Mouse (Mus musculus): Measurements from ENCODE around the gene Rala.
"Not testable (repeated sequence)": the region's sequence is repeated elsewhere in the genome, so short reads cannot be mapped to it uniquely, and the experiment has no call there.

The Rala gene

DNA sequence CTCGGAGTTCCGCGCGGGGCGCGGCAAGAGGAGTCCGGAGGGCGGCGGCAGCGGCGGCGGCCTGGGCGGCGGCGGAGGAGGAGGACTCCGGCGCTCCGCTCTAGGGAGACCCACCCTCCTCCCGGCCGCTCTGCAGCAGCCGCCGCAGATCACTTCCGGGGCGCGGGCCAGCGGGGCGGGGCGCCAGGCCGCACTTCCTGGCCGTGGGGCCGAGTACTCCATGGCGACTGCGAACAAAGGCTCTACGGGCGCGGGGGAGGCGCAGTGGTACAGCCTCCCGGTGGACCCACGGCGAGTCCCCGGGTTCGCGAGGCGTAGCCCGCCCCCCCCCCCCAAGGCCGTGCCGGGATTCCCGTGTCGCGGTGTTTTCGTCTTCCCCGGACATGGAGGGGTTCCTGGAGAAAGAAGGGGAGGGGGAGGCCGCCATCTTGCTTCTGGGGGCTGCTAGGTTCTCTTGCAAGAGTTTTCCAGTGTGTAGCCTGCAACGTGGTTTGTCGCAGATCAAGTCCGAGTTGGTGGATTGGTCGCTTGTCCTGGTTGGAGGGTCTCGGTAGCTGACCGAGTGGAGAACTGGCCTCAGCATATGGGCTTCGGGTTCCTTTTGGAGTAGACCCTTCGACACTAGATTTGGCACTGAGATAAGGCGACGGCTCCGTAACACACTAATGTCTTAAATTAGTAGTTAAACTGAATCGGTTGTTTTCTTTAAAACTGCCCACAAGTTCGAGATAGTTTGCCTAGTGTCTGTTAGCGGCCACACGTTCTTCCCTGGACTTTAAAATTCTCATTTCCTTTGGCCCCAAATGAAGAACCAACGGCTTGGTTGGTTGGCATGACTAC, at the start of gene Rala:
Gene Rala, minus strand, starts transcription at position 162 of the 840 bp plus-strand sequence.
- DNase-seq = peak; percentile 94

- DNase-seq = no peak
Observed at GRCm38 (mm10) chr13:17993515-17993847, 49.4 kb upstream of the Rala start.

DNA sequence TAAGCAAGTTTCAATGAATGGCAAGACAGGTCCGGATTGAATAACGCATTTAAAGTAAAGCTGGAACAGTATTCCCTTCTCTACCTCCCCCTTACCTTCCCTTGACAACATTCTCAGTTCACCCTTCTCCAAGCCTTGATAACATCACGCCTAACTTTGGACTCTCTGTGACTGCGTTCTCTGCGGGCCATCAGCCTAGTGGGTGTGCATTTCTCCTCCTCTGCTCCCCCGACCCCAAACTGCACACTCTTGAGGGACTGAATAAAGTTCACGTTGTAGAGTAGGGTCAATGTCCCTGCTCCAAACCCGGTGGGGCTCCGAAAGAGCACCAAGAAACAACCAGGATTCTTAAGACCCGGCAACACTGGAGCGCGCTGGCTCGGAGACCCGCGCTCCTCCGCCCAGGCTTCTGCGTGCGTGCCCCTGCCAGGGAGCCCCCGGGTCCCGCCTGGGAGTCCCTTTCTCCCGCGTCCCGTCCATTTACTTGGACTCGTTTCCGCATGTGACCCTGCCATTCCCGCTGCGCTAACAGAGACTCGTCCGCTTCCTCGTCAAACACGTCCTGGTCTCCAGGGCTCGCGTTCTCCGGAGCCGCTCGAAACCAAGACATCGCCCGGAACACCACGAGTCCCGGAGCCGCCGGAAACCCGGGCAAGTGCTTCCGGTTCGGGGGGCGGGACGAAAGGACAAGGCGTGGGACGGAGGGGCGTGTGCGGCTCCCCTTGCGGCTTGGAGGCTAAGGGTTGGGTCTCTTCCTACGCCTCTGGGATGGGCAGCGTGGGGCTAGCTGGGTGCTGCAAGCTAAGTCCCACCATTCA, 48.9 kb upstream of the Rala start, which contains the start of gene Yae1d1:
Gene Yae1d1, minus strand, starts transcription at position 653 of the 818 bp plus-strand sequence.
- peak; percentile 86 for DNase-seq

DNA sequence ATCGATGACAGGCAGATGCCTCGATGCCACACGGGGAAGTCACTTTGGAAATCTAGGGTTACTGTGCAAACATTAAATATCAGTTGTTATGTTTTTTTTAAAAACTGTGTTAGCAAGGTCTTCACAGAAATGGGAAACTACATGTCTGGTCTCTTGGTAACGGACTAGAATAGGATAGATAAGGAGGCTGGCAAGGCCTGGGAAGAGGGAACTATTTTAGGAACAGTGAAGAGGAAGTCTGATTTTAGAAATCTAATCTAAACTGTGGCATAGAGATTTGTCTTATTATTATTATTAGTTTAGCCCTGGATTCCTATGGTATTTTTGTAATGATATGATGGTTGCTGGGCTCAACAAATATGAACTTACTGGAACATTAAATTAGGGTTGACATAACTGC, 48.0 kb upstream of the Rala start:
- DNase-seq = no peak

DNA sequence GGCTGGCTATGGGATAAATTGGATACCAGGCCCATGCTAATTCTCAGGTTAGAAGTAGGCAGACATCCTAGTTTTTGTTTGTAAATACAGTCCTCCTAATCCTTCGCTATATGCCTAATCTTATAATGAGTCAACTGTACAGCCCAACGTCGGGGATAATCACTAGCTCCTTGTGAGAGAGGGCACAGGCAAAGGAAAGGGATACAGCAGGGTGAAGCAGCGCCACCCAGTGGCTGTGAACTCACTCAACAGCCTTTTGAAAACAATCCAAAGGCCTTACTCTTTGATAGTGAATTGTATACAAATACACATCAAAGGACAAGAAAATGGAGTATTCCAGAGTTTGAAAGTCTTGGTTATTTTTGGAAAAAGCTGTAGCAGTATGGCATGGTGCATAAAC, 39.2 kb upstream of the Rala start:
- peak; percentile 15 for DNase-seq

DNA sequence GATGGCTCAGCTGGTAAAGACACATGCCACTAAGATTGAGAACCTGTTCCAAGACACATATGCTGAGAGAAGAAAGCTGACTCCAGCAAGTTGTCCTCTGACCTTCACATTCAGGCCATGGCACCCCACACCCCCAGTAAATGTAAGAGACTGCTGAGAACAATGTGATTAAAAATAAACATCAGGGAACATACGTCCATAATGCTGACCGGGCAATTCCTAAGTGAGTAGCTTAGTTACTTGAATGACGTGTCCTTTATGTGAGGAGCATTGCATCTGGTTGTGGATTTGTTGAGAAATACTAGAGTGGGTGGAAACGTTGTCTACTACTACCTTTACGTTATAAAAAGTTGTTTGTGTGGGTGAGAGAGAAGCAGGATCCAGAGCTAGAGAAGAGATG, 38.6 kb upstream of the Rala start:
- no peak for DNase-seq

DNA sequence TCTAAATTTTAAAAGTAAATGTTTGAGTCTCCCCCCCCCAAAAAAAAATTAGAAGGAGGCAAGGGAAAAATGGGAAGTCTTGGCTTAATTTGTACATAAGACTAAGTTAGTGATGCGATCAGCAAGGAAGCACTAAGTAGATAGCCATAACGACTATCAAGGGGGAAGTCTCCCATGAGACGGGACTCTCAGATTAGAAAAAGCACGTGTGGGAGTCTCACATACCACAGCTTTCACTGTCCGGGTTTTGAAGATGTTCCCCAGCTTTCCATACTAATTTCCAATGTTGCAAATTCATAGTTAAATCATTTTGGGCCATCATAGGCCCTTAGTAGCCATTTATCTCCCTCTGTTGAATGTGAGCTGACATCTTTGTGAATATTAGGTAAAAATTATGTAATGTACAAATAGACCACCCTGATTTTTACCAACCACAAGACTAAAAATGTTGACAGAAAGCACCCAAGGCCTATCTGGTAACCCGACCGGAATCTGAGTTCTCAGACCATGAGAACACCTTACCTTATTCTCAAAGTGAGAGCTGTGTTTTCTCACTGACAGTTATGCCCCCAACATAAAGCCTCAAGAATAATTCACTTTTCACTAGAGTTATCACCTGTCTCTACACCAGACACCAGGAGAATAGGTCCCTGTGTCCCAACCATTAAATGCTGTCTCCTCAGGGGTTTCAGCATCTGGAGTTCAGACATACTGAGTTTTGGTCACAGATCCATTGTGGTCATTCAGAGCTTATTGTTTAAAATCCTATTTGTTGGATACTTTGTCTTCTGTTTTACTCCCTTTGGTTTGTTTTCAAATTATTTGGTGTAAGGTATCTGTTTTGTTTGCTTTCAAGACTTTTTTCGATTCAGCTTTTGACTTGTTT, 33.1 kb upstream of the Rala start:
- no peak for DNase-seq

- DNase-seq = no peak
Observed at GRCm38 (mm10) chr13:17975891-17976290, 31.9 kb upstream of the Rala start.

- no peak for DNase-seq
Observed at GRCm38 (mm10) chr13:17975457-17975856, 31.4 kb upstream of the Rala start.

GRCm38 (mm10) chr13:17974734-17975133, 30.7 kb upstream of the Rala start:
- no peak for DNase-seq

GRCm38 (mm10) chr13:17960613-17961012, 16.6 kb upstream of the Rala start:
- no peak for DNase-seq

GRCm38 (mm10) chr13:17954282-17954681, 10.2 kb upstream of the Rala start:
- no peak for DNase-seq

- not testable (repeated sequence) for DNase-seq
Observed at GRCm38 (mm10) chr13:17950581-17950980, 6.5 kb upstream of the Rala start.

- no peak for DNase-seq
Observed at GRCm38 (mm10) chr13:17949555-17949954, 5.5 kb upstream of the Rala start.

DNA sequence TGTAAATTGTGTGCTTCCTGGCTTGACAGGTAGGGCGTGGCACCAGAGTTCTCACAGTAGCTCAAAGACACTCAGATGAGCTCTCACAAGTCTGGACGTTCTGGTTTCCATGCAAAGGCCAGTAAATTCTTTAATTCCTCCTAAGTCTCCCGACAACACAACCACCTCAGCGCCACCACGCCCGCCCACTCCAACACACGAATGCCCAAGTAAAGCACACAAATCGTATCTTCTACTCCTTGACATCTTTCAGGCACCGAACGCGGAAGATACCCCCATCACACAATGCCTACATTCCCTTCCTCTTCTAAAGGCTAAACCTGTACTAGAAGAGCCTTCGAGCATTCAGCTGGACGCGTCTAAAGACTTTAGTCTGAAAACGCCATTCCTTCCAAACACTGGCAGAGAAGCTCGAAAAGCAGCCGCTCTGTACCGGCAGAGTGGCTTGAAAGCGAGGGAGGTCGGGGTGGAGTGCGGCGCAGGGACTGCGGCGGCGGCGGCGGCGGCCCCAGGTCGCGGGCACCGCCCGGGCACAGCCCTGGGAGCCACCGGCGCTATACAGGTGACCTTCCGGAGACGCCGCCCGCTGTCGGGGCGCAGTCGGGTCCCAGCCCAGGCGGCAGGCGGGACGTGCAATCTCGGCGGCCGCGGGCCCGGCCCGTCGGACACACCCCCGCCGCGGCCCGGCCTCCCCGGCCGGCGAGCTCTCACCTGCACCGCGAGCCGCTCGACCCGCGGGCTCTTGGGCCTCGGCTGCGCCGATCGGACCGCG, 547 bp downstream of the Rala start:
- DNase-seq = peak; percentile 21

GRCm38 (mm10) chr13:17942338-17942737, 1.7 kb downstream of the Rala start:
- DNase-seq = no peak

DNA sequence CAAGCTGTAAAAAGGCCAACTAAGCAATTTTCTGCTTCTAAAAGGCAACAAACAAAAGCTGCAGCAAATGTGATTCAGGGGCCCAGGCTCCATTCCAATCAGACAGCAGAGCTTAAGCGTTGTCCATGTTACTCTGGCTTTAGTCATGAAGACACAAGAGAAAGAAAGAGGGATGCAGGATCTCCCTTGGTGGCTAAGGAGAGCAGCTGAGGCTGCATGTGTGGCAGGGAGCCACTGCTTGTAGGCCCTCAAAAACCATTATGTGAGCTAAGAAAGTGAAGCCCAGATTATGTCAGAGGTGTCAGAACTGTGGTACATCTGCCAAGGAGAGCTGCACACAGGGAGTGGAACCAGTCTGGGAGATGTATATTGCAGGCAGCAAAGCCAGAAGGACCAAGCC, 36.7 kb downstream of the Rala start:
- DNase-seq = no peak

DNA sequence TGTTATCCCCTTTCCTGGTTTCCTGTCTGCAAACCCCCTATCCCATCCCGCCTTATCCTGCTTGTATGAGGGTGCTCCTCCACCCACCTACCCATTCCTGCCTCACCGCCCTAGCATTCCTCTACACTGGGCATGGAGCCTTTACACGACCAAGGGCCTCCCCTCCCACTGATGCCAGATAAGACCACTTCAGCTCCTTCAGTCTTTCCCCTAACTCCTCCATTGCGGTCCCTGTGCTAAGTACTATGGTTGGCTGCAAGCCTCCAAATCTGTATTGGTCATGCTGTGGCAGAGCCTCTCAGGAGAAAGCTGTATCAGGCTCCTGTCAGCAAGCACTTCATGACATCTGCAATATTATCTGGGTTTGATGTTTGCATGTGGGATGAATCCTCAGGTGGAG, 42.6 kb downstream of the Rala start:
- DNase-seq = no peak

GRCm38 (mm10) chr13:17900641-17901040, 43.4 kb downstream of the Rala start:
- DNase-seq = no peak

- no peak for DNase-seq
Observed at GRCm38 (mm10) chr13:17897040-17897439, 47.0 kb downstream of the Rala start.

- no peak for DNase-seq
Observed at GRCm38 (mm10) chr13:17891545-17891944, 52.5 kb downstream of the Rala start.

DNA sequence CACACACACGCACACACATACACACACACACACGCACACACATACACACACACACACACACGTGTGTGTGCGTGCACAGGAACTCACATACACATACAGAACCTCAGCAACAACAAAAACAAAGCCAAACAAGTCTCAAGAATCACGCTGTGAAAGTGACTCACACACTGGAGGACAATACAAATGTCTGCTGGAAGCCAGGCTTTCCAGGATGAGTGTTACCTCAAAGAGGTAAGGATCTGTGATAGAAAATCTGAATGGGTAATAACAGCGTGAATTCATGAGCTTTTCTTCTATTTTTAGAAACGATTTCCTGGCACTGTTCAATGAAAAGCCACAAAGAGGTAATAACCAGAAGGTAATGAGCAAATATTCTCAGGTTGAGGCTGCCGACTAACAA, 59.8 kb downstream of the Rala start:
- DNase-seq = no peak
